Mouse (Mus musculus): Measurements from ENCODE around the gene Mtfmt. TPM values are rescaled to one million over a fixed set of nuclear protein-coding genes. Genes with fewer than 3 reads are reported as not detected.
A peak's percentile ranks its signal among the peaks of the same experiment; 100 is the strongest.

Mtfmt gene
- total and polyA plus RNA-seq, 2 experiments from 2014 or later: 18.9 to 19.7 TPM

DNA sequence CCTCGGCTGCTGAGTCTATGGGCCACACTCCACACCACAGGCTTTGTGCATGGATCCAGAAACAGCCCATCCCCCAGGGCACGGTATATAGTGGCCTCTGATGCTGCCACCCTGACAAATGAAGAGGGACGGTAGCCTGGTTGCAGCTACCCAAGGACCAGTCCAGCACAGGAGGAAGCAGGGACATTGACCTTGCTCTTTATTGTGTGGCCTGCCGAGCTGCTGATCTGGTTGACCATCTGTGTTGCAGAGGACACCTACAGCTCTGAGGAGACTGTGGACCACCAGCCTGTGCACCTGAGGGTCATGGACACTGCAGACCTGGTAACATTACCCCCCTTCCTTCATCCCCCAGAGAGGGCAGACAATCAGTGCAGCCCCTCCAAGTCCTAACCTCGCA is 28.3 kb upstream of the Mtfmt start:
- ATAC-seq (ENCODE audit: low FRiP score) (no peak), DNase-seq (ENCODE audit: low spot score) (no peak)
- Histone ChIP-seq H3K4me3 (ENCODE audit: low read depth, low read length) (no peak overlapping the region), H3K27ac (ENCODE audit: low read depth, low read length) (no peak overlapping the region), H3K4me2 (ENCODE audit: low read depth, low read length, poor library complexity, severe bottlenecking) (no peak overlapping the region), H3K4me1 (ENCODE audit: insufficient read depth, low read length) (no peaks in the 10 kb centered on the region), H3K27me3 (ENCODE audit: insufficient read depth, low read length) (no peaks in the 10 kb centered on the region), H3K36me3 (ENCODE audit: insufficient read depth, low read length) (no peaks in the 10 kb centered on the region), H3K9me3 (ENCODE audit: low read length) (no peaks in the 10 kb centered on the region), H3K9ac (replicated peaks; ENCODE audit: low read length, poor library complexity, severe bottlenecking) (no peak overlapping the region)
- no peak for TF ChIP-seq CTCF (IDR thresholded peaks at IDR 0.05)
- WGBS: 78% methylated on average over 5 of the region's 5 CpGs

DNA sequence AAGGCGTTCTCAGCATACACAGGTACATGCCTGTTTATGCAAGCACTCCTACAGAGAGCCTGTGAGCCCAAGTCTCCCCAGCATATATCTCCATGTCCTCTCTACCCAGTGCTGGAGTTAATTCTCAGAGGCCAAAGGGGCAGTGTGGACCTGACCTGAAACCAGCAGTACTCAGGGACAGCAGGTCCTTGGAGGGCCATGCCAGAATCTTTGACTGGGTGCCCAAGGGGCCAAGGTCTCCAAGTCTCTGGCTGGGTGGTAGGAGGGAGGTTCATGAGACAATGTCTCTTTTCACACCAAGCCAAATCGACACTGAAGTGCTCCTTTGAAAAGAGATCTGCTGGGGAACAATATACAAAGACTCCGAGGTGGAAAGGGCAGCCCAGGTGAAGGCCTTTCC is 27.7 kb upstream of the Mtfmt start:
- WGBS: 78% methylated on average over 3 of the region's 3 CpGs

GRCm38 (mm10) chr9:65408871-65409295 is 26.7 kb upstream of the Mtfmt start:
- DNase-seq (ENCODE audit: low spot score) (no peak), ATAC-seq (ENCODE audit: low FRiP score) (no peak)
- Histone ChIP-seq H3K9ac (replicated peaks; ENCODE audit: low read length, poor library complexity, severe bottlenecking) (no peak overlapping the region), H3K27ac (ENCODE audit: low read depth, low read length) (no peak overlapping the region), H3K9me3 (ENCODE audit: low read length) (no peaks in the 10 kb centered on the region), H3K36me3 (ENCODE audit: insufficient read depth, low read length) (no peaks in the 10 kb centered on the region), H3K4me2 (ENCODE audit: low read depth, low read length, poor library complexity, severe bottlenecking) (no peak overlapping the region), H3K27me3 (ENCODE audit: insufficient read depth, low read length) (no peaks in the 10 kb centered on the region), H3K4me3 (ENCODE audit: low read depth, low read length) (no peak overlapping the region), H3K4me1 (ENCODE audit: insufficient read depth, low read length) (no peaks in the 10 kb centered on the region)
- WGBS: 73% methylated on average over 5 of the region's 5 CpGs
- TF ChIP-seq CTCF (IDR thresholded peaks at IDR 0.05): no peak

More for the DNA sequence above, 27.7 kb upstream of the Mtfmt start:
- H3K9ac ChIP-seq (replicated peaks; ENCODE audit: low read length, poor library complexity, severe bottlenecking): no peak overlapping the region
- H3K36me3 ChIP-seq (ENCODE audit: insufficient read depth, low read length): no peaks in the 10 kb centered on the region
- H3K4me1 ChIP-seq (ENCODE audit: insufficient read depth, low read length): no peaks in the 10 kb centered on the region
- no peak for ATAC-seq (ENCODE audit: low FRiP score)
- H3K27me3 ChIP-seq (ENCODE audit: insufficient read depth, low read length): no peaks in the 10 kb centered on the region
- H3K4me3 ChIP-seq (ENCODE audit: low read depth, low read length): no peak overlapping the region
- no peak overlapping the region for H3K4me2 ChIP-seq (ENCODE audit: low read depth, low read length, poor library complexity, severe bottlenecking)
- no peak for TF ChIP-seq CTCF (IDR thresholded peaks at IDR 0.05)
- no peak for DNase-seq (ENCODE audit: low spot score)
- no peaks in the 10 kb centered on the region for H3K9me3 ChIP-seq (ENCODE audit: low read length)
- H3K27ac ChIP-seq (ENCODE audit: low read depth, low read length): no peak overlapping the region

DNA sequence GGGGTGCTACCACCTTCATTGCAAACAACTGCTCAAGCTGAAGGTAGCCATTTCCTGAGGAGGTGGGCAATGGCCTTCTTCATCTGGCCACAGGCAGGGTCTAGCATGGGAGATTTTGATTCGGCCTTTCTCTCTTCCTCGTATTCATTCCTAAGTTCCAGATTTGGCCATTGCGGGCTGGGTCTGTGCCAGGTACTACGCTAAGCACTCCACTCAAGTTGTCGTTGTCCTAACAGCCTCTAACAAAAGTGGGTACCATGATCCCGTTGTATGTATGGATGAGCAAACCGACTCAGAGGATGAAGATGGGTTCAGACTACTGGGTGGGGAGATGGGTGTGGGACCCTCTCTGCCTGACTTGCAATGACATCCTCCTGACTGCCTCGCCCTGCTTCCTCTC is 25.2 kb upstream of the Mtfmt start:
- H3K4me1 ChIP-seq (ENCODE audit: insufficient read depth, low read length): no peaks in the 10 kb centered on the region
- no peak overlapping the region for H3K4me2 ChIP-seq (ENCODE audit: low read depth, low read length, poor library complexity, severe bottlenecking)
- WGBS: 96% methylated on average over 8 of the region's 8 CpGs
- no peak for TF ChIP-seq CTCF (IDR thresholded peaks at IDR 0.05)
- no peak overlapping the region for H3K4me3 ChIP-seq (ENCODE audit: low read depth, low read length)
- H3K27ac ChIP-seq (ENCODE audit: low read depth, low read length): no peak overlapping the region
- no peak overlapping the region for H3K9ac ChIP-seq (replicated peaks; ENCODE audit: low read length, poor library complexity, severe bottlenecking)
- no peaks in the 10 kb centered on the region for H3K36me3 ChIP-seq (ENCODE audit: insufficient read depth, low read length)
- DNase-seq (ENCODE audit: low spot score) (no peak), ATAC-seq (ENCODE audit: low FRiP score) (no peak)
- H3K27me3 ChIP-seq (ENCODE audit: insufficient read depth, low read length): no peaks in the 10 kb centered on the region
- H3K9me3 ChIP-seq (ENCODE audit: low read length): no peaks in the 10 kb centered on the region

GRCm38 (mm10) chr9:65411326-65411725 is 24.3 kb upstream of the Mtfmt start:
- Histone ChIP-seq H3K36me3 (ENCODE audit: insufficient read depth, low read length) (no peaks in the 10 kb centered on the region), H3K4me1 (ENCODE audit: insufficient read depth, low read length) (no peaks in the 10 kb centered on the region), H3K27me3 (ENCODE audit: insufficient read depth, low read length) (no peaks in the 10 kb centered on the region), H3K4me3 (ENCODE audit: low read depth, low read length) (no peak overlapping the region), H3K9me3 (ENCODE audit: low read length) (no peaks in the 10 kb centered on the region), H3K27ac (ENCODE audit: low read depth, low read length) (no peak overlapping the region), H3K4me2 (ENCODE audit: low read depth, low read length, poor library complexity, severe bottlenecking) (no peak overlapping the region), H3K9ac (replicated peaks; ENCODE audit: low read length, poor library complexity, severe bottlenecking) (no peak overlapping the region)
- 77% methylated on average over 3 of the region's 3 CpGs for WGBS
- DNase-seq (ENCODE audit: low spot score): no peak
- no peak for TF ChIP-seq CTCF (IDR thresholded peaks at IDR 0.05)
- ATAC-seq (ENCODE audit: low FRiP score): no peak

GRCm38 (mm10) chr9:65417738-65418137 is 17.8 kb upstream of the Mtfmt start:
- WGBS: 45% methylated on average over 3 of the region's 3 CpGs
- Histone ChIP-seq H3K4me1 (ENCODE audit: insufficient read depth, low read length) (no peaks in the 10 kb centered on the region), H3K4me3 (ENCODE audit: low read depth, low read length) (no peak overlapping the region), H3K36me3 (ENCODE audit: insufficient read depth, low read length) (no peaks in the 10 kb centered on the region), H3K9ac (replicated peaks; ENCODE audit: low read length, poor library complexity, severe bottlenecking) (no peak overlapping the region), H3K27me3 (ENCODE audit: insufficient read depth, low read length) (no peaks in the 10 kb centered on the region), H3K27ac (ENCODE audit: low read depth, low read length) (no peak overlapping the region), H3K4me2 (ENCODE audit: low read depth, low read length, poor library complexity, severe bottlenecking) (no peak overlapping the region), H3K9me3 (ENCODE audit: low read length) (no peaks in the 10 kb centered on the region)
- peak; percentile 22; the same call in 1 of the 2 replicates for TF ChIP-seq CTCF (IDR thresholded peaks at IDR 0.05)
- ATAC-seq (ENCODE audit: low FRiP score): no peak
- DNase-seq (ENCODE audit: low spot score): no peak

All from midbrain, postnatal 0 days (tissue).